Mouse (Mus musculus) frontal cortex, postnatal 25 days (tissue): ENCODE results near the gene Gm37240.

ENCODE experiments used
- DNase-seq, 2 experiments: peaks; one replicate each; pipeline ENCODE4 v3.0.0; 2022; ENCODE audit warnings: low spot score in 2 of 2

Gm37240 gene

GRCm38 (mm10) chr3:85749348-85749747 lies 138.0 kb downstream of the Gm37240 start:
- no peak for DNase-seq

DNA sequence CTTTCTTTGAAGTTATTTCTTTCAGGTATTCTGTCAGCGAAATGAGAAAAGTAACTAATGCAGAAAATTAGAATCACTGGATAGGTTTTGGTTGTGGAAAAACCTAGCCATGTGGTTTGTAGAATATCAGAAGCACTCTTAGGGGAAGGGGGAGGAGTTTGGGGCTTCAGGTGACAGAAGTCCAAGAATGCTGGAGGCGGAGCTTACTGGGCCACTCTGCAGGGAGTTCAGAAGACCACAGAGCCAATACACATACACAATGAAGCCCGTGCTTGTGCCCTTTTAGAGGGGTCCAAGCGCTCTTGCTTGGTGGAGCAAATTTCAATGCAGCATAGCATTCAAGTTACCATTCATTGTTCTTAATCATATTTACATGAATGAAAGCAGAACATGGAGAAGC lies 138.5 kb downstream of the Gm37240 start:
- DNase-seq = no peak

- no peak for DNase-seq
Observed at GRCm38 (mm10) chr3:85746116-85746515, 141.2 kb downstream of the Gm37240 start.

DNA sequence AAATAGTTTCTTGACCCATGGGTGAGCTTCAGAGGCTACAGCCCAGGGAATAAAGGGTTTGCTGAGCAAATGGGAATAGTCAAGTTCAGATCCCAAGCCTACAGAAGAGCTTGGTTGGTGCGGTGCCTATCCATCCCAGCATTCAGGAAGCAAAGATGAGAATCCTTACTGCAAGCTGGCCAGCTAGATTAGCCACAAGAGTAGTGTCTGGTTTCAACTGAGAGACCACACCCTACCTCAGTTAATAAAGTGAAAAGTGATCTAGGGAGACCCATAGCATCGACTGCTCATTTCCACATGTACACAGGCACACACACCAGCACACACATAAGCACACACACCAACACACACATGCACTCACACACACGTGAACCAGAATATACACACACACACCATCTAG lies 145.6 kb downstream of the Gm37240 start:
- no peak for DNase-seq

DNA sequence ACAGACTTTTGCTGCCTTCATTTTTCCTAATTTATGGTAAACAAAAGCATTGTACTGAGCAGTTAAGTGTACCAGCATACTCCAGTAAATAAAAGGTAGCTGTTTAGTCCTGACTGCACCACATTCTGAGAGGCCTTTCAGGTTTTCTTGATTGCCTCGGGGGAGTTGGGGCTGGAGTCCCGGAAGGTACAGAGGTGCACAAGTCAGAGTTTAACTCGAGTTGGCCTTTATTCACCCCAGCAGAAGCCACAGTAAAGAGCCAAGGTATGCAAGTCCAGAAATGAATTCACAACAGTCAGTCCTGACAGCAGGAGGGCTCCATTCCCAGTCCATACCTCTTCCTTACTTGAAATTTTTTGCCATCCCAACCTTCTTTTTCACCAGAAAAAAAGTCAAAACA lies 148.7 kb downstream of the Gm37240 start:
- no peak for DNase-seq

GRCm38 (mm10) chr3:85733939-85734729 lies 153.2 kb downstream of the Gm37240 start:
- DNase-seq = no peak

DNA sequence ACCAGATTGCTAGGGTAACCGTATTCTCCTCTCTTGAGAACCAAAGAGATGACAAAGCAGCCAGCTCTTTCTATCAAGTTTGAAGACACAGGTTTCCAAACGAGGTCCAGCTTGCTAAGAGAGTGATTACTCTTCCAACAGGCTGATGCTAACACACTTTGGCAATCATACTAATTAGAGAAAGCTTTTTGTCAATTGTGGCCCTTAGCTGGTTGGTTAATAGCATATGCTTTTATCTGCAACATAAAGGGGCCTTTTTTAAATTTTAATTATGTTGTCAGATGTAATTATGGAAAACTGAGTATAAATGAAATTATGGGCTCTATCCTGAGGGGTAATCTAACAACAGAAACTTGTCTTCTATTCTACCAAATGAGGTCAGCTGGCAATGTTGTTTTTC lies 160.1 kb downstream of the Gm37240 start:
- no peak for DNase-seq

DNA sequence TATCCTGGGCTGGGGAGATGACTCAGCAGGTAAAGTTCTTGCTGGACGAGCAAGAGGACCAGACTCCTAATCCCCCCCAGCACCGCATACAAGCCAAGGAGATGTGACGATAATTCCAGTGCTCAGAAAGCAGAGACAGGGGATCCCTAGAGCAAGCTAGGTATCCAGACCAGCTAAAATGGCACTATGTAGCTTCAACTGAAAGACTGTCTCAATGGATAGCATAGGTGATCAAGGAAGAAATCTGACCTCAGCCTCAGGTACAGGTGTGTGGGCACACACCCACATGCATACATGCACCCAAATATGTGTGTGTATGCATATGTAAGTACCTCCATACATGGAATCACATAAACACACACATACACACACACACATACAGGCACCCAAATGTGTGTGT lies 161.3 kb downstream of the Gm37240 start:
- no peak for DNase-seq

GRCm38 (mm10) chr3:85725110-85725509 lies 162.2 kb downstream of the Gm37240 start:
- no peak for DNase-seq

DNA sequence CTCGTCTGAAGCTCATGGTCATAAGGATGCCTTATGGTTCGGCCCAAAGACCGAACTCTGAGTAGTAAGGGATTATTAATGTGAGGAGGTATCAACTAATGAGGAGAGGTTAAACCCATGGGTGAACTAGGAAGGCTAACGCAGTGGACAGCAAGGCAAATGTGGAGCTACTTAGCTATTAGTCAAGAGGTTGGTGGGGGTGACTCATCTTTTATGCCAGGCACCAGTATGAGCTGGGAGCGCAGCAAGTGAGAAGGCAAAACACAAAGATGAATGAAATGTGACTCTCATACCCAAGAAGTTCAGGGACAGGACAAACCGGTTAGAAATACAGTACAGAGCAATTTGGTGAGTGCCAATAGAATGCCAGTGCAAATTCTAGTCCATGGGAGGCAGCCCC lies 164.7 kb downstream of the Gm37240 start:
- DNase-seq = no peak

- no peak for DNase-seq
Observed at GRCm38 (mm10) chr3:85715764-85716297, 171.5 kb downstream of the Gm37240 start.

GRCm38 (mm10) chr3:85713936-85714709 lies 173.2 kb downstream of the Gm37240 start:
- no peak for DNase-seq

DNA sequence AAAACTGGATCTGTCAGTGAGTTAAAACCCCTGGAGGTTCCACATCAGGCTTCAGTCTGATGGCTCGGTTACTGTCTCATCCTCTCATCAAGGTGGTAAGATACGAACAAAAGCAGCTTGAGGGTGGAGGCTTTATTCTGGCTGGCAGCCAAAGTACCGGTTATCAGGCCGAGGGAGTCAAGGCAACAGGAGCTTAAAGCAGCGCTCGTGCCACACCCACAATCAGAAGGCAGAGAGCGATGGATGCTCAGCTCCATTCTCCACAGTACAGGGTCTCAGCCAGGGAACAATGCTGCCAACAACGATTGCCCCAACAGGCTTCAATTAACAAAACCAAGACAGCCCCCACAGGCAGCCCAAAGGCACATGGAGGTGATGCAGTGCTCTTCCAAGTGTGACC lies 176.6 kb downstream of the Gm37240 start:
- DNase-seq = no peak

- DNase-seq = peak in 1 of 2 experiments; percentile 40
Observed at GRCm38 (mm10) chr3:85707421-85707820, 179.9 kb downstream of the Gm37240 start.

DNA sequence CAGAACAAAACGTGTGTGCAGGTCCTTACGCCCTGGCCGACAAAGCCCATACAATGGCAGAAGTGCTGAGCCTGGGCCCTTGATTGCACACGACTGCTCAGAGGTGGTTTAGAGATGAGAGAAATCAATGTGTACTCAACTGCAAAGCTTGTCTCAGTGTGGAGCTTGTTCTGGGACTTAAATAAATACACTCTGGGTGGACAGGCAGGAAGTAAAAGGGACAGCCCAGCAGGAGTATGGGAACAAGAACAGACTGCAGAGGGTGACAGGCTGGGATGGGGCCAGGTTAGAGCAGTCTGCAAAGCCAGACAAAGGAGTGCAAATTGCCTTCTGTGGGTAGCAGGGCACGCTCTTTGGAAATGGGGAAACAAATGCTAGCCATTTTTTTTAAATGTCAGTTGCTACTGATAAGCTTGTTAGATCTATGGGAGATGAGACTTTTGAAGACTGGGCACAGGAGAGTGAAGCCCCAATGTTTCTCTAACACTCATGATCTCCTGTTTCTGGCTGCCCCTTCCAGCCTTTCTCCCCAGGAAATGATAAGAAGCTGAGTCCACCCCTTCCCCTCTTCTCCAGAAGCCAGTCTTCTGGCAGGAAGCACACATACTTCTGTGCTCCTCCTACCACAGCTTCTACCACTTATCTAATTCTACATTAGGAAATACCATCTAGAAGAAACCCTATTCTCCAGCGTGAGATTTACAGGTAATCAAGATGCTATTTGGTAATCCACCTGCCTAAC lies 184.0 kb downstream of the Gm37240 start:
- no peak for DNase-seq

- DNase-seq = no peak
Observed at GRCm38 (mm10) chr3:85698496-85698895, 188.8 kb downstream of the Gm37240 start.

- DNase-seq = no peak
Observed at GRCm38 (mm10) chr3:85695056-85695455, 192.3 kb downstream of the Gm37240 start.

DNA sequence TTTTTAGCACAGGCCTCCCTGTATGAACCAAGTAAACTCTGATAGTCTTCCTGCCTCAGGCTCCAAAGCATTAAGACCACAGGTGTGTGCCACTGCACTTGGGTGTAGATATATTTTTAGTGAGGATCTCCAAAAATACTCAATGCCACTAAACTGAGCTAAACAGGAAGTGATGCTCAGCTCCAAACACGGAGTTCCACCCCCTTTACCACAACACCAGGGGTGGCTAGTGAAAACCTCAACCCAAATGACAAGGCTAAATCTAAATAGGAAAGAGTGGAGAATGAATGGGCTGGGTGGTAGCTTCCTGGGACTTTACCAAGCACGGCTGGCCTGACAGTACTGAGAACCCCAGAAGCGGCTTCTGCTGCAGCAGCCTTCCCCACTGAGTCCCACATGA lies 194.3 kb downstream of the Gm37240 start:
- DNase-seq = no peak

- DNase-seq = no peak
Observed at GRCm38 (mm10) chr3:85691134-85691533, 196.2 kb downstream of the Gm37240 start.

GRCm38 (mm10) chr3:85688341-85688740 lies 199.0 kb downstream of the Gm37240 start:
- DNase-seq = no peak

- DNase-seq = no peak
Observed at GRCm38 (mm10) chr3:85685271-85685670, 202.0 kb downstream of the Gm37240 start.

- DNase-seq = no peak
Observed at GRCm38 (mm10) chr3:85683618-85684017, 203.7 kb downstream of the Gm37240 start.
